Mouse (Mus musculus) erythroblast, embryonic 14.5 days (primary cell): ENCODE measurements around the gene Adcy5. TPM values are rescaled to one million over a fixed set of nuclear protein-coding genes. Genes with fewer than 3 reads are reported as not detected.

Source experiments
- H3K27me3 ChIP-seq: 2 replicates; pipeline ENCODE4 v1.6.1; 2012; ENCODE audit warnings: inconsistent platforms; ENCODE audit not compliant: control insufficient read depth
- H3K36me3 ChIP-seq: 2 replicates; pipeline ENCODE4 v1.6.1; 2012; ENCODE audit warnings: mild to moderate bottlenecking, inconsistent platforms; ENCODE audit not compliant: control insufficient read depth
- H3K4me1 ChIP-seq: 2 replicates; pipeline ENCODE4 v1.6.1; 2012; ENCODE audit warnings: inconsistent platforms; ENCODE audit not compliant: control insufficient read depth
- H3K4me3 ChIP-seq: replicated peaks from 2 replicates; pipeline ENCODE3; 2012; ENCODE audit warnings: moderate library complexity, mild to moderate bottlenecking, inconsistent platforms
- H3K9me3 ChIP-seq: 2 replicates; pipeline ENCODE4 v1.6.1; 2012; ENCODE audit warnings: low read length, inconsistent platforms, mixed read lengths; ENCODE audit not compliant: control insufficient read depth
- GATA1 ChIP-seq: IDR thresholded peaks from 2 replicates; pipeline ENCODE4 v1.6.1; 2012; ENCODE audit warnings: low read length, inconsistent platforms, mixed read lengths
- TAL1 ChIP-seq: IDR thresholded peaks from 3 replicates; pipeline ENCODE4 v1.6.1; 2012; ENCODE audit warnings: low read length, inconsistent platforms, mixed read lengths
- polyA plus RNA-seq: library from polyadenylated mRNA; stranded (reverse); fragments of >175 nt; gene quantifications from 2 replicates; pipeline ENCODE4 v1.2.3, GENCODE M21; 2012

The Adcy5 gene
- polyA plus RNA-seq = not detected in 2 replicates

GRCm38 (mm10) chr16:35154641-35155390, at the start of gene Adcy5:
TSS of gene Adcy5 (plus strand) at chr16:35154877.
- peaks cover 2% of the 10 kb centered on the region; the same call in 1 of the 2 replicates for H3K9me3 ChIP-seq
- H3K4me1 ChIP-seq = peaks cover 2% of the 10 kb centered on the region; the same call in 1 of the 2 replicates
- H3K36me3 ChIP-seq = no peaks in the 10 kb centered on the region
- TF ChIP-seq GATA1 = no peak
- TF ChIP-seq TAL1 = no peak
- peak within 1 kb of the TSS; percentile 28 for H3K4me3 ChIP-seq
- peaks cover 83% of the 10 kb centered on the region for H3K27me3 ChIP-seq

- H3K27me3 ChIP-seq = no peaks in the 10 kb centered on the region
- no peak overlapping the region for H3K4me3 ChIP-seq
- H3K9me3 ChIP-seq = no peaks in the 10 kb centered on the region
- H3K36me3 ChIP-seq = peaks cover 35% of the 10 kb centered on the region
- TF ChIP-seq GATA1 = no peak
- no peak for TF ChIP-seq TAL1
- H3K4me1 ChIP-seq = no peaks in the 10 kb centered on the region
Observed at GRCm38 (mm10) chr16:35107985-35108384, 46.7 kb upstream of the Adcy5 start.

GRCm38 (mm10) chr16:35109156-35109555, 45.5 kb upstream of the Adcy5 start:
- TF ChIP-seq TAL1 (no peak), GATA1 (no peak)
- H3K4me1 ChIP-seq = no peaks in the 10 kb centered on the region
- H3K4me3 ChIP-seq = no peak overlapping the region
- H3K9me3 ChIP-seq = no peaks in the 10 kb centered on the region
- H3K36me3 ChIP-seq = peaks cover 28% of the 10 kb centered on the region
- no peaks in the 10 kb centered on the region for H3K27me3 ChIP-seq

- TF ChIP-seq TAL1 (no peak), GATA1 (no peak)
- Histone ChIP-seq H3K4me3 (no peak overlapping the region), H3K36me3 (peaks cover 24% of the 10 kb centered on the region), H3K27me3 (no peaks in the 10 kb centered on the region), H3K9me3 (no peaks in the 10 kb centered on the region), H3K4me1 (no peaks in the 10 kb centered on the region)
Observed at GRCm38 (mm10) chr16:35109656-35110291, 44.9 kb upstream of the Adcy5 start.

- no peaks in the 10 kb centered on the region for H3K9me3 ChIP-seq
- H3K4me3 ChIP-seq = no peak overlapping the region
Observed at GRCm38 (mm10) chr16:35110410-35111142, 44.1 kb upstream of the Adcy5 start.

GRCm38 (mm10) chr16:35111143-35111620, 43.5 kb upstream of the Adcy5 start:
- Histone ChIP-seq H3K27me3 (no peaks in the 10 kb centered on the region), H3K36me3 (peaks cover 17% of the 10 kb centered on the region), H3K9me3 (no peaks in the 10 kb centered on the region), H3K4me3 (no peak overlapping the region), H3K4me1 (no peaks in the 10 kb centered on the region)
- TF ChIP-seq GATA1 (no peak), TAL1 (no peak)

More at GRCm38 (mm10) chr16:35110410-35111142, 44.1 kb upstream of the Adcy5 start:
- H3K36me3 ChIP-seq = peaks cover 21% of the 10 kb centered on the region
- no peaks in the 10 kb centered on the region for H3K27me3 ChIP-seq
- H3K4me1 ChIP-seq = no peaks in the 10 kb centered on the region
- TF ChIP-seq TAL1 = no peak
- no peak for TF ChIP-seq GATA1

- TF ChIP-seq GATA1 (no peak), TAL1 (no peak)
- peaks cover under 1% of the 10 kb centered on the region for H3K36me3 ChIP-seq
- no peaks in the 10 kb centered on the region for H3K9me3 ChIP-seq
- H3K27me3 ChIP-seq = no peaks in the 10 kb centered on the region
- no peaks in the 10 kb centered on the region for H3K4me1 ChIP-seq
- H3K4me3 ChIP-seq = no peak overlapping the region
Observed at GRCm38 (mm10) chr16:35113496-35113895, 41.2 kb upstream of the Adcy5 start.

- Histone ChIP-seq H3K27me3 (no peaks in the 10 kb centered on the region), H3K4me3 (no peak overlapping the region), H3K9me3 (peaks cover 7% of the 10 kb centered on the region), H3K4me1 (no peaks in the 10 kb centered on the region), H3K36me3 (no peaks in the 10 kb centered on the region)
- no peak for TF ChIP-seq TAL1
- no peak for TF ChIP-seq GATA1
Observed at GRCm38 (mm10) chr16:35116328-35116956, 38.2 kb upstream of the Adcy5 start.
